30 mouse cellular contexts compared by ENCODE assay signal in the genomic region with DNA sequence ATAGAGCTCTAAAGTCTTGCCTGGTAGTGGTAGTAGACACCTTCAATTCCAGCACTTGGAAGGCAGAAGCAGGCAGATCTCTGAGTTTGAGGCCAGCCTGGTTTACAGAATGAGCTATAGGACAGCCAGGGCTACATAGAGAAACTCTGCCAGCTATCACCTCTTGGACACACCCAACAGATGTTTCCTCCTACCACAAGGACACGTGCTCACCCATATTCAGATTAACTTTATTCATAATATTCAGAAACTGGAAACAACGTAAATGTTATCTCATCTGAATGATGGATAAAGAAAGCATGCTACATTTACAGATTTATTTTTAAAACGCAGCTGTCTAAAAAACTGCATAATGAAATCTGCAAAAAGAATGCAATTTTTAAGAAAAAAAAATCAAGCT.
"Had no signal": no experiment of that assay in that cellular context is flagged by ENCODE, and none has a peak within 500 bp of the region (broad histone marks: within the 10 kb centered on the region; RNA-seq: fewer than 3 reads in every experiment).

No protein-coding gene starts in this region.

- H3K4me3 ChIP-seq: heart, embryonic 10.5 days; heart, embryonic 12.5 days; heart, embryonic 13.5 days; heart, embryonic 15.5 days; hindbrain, embryonic 10.5 days; hindbrain, embryonic 12.5 days; hindbrain, embryonic 13.5 days; hindbrain, embryonic 15.5 days; intestine, embryonic 15.5 days; kidney, embryonic 15.5 days; layer of hippocampus, adult 2 months; left cerebral cortex, adult 2 months had no signal

- DNase-seq: heart, postnatal 10 days; heart, postnatal 36 days; heart, postnatal 4 days; kidney, adult 11 months; kidney, adult 18-20 months; kidney, adult 2 months; kidney, adult 8-10 months; kidney, adult 9 months; kidney, postnatal 10 days; kidney, postnatal 14 days; kidney, postnatal 25 days; kidney, postnatal 36 days; kidney, postnatal 4 days; layer of hippocampus, adult 9-11 months; layer of hippocampus, postnatal 36 days had no signal

- H3K9ac ChIP-seq: heart, embryonic 12.5 days; heart, embryonic 13.5 days; heart, embryonic 15.5 days; hindbrain, embryonic 12.5 days; hindbrain, embryonic 13.5 days; hindbrain, embryonic 14.5 days; hindbrain, embryonic 15.5 days; intestine, embryonic 15.5 days; kidney, embryonic 15.5 days had no signal

- H3K4me1 ChIP-seq: heart, embryonic 10.5 days; heart, embryonic 12.5 days; heart, embryonic 13.5 days; heart, embryonic 15.5 days; hindbrain, embryonic 10.5 days; hindbrain, embryonic 12.5 days; hindbrain, embryonic 13.5 days; hindbrain, embryonic 15.5 days; intestine, embryonic 15.5 days; kidney, embryonic 15.5 days had no signal

- H3K36me3 ChIP-seq: heart, embryonic 10.5 days; heart, embryonic 12.5 days; heart, embryonic 13.5 days; heart, embryonic 15.5 days; hindbrain, embryonic 10.5 days; hindbrain, embryonic 12.5 days; hindbrain, embryonic 13.5 days; hindbrain, embryonic 15.5 days; intestine, embryonic 15.5 days; kidney, embryonic 15.5 days had no signal

- H3K27me3 ChIP-seq: heart, embryonic 12.5 days; heart, embryonic 13.5 days; heart, embryonic 15.5 days; hindbrain, embryonic 12.5 days; hindbrain, embryonic 13.5 days; hindbrain, embryonic 15.5 days; intestine, embryonic 15.5 days; kidney, embryonic 15.5 days had no signal

- H3K27ac ChIP-seq: heart, embryonic 10.5 days; heart, embryonic 13.5 days; heart, embryonic 15.5 days; hindbrain, embryonic 10.5 days; hindbrain, embryonic 12.5 days; hindbrain, embryonic 13.5 days; hindbrain, embryonic 14.5 days; hindbrain, embryonic 15.5 days; hindbrain, postnatal 0 days; intestine, embryonic 15.5 days; kidney, embryonic 15.5 days; kidney, postnatal 0 days; layer of hippocampus, adult 2 months; left cerebral cortex, adult 2 months had no signal

- H3K9me3 ChIP-seq: heart, embryonic 10.5 days; heart, embryonic 15.5 days; hindbrain, embryonic 10.5 days; hindbrain, embryonic 12.5 days; hindbrain, embryonic 13.5 days; hindbrain, embryonic 15.5 days; intestine, embryonic 15.5 days; kidney, embryonic 15.5 days had no signal
